In the genomic region with DNA sequence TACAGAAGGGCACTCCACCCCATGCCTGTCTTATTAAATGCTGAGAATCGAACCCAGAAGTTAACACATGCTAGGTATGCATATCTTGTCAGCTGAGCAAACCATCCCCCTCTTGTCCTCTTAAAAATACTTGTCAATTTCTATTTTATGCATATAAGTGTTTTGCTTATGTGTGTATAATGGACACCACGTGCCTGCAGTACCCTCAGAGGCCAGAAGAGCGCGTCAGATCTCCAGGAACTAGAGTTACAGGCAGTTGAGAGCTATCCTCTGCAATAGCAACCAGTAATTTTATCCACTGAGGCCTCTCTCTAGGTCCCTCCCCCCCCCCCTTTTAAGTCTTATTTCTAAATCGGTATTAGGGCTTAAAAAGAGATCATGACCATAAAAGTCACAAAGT, we compare ENCODE assay signal across 10 mouse cellular contexts. TPM values are rescaled to one million over a fixed set of nuclear protein-coding genes. Genes with fewer than 3 reads are reported as not detected.
DNase-seq lines count a peak whose midpoint lies in the region; ATAC-seq and TF ChIP-seq lines count a peak whose summit lies in the region.
"Had no signal": no experiment of that assay in that cellular context is flagged by ENCODE, and none has a peak within 500 bp of the region (broad histone marks: within the 10 kb centered on the region; RNA-seq: fewer than 3 reads in every experiment).

No protein-coding gene starts in this region.

- H3K27me3 ChIP-seq in midbrain, embryonic 11.5 days (ENCODE audit: control insufficient read depth, insufficient read depth, low read length) = no peaks in the 10 kb centered on the region
- no peaks in the 10 kb centered on the region for H3K27me3 ChIP-seq in midbrain, embryonic 16.5 days (ENCODE audit: control insufficient read depth, insufficient read depth, low read depth, low read length)
- H3K27me3 ChIP-seq in forebrain, embryonic 10.5 days (ENCODE audit: poor library complexity, severe bottlenecking) = no peaks in the 10 kb centered on the region
- H3K27me3 ChIP-seq: heart, embryonic 15.5 days had no signal

- H3K4me2 ChIP-seq in midbrain, embryonic 11.5 days = no peak overlapping the region
- H3K4me2 ChIP-seq in midbrain, embryonic 16.5 days (ENCODE audit: low read length) = no peak overlapping the region
- H3K4me2 ChIP-seq: heart, embryonic 15.5 days had no signal

- peak; percentile 27; the same call in 1 of the 2 replicates for TF ChIP-seq CTCF in gastrocnemius, adult 2 months (IDR thresholded peaks at IDR 0.05)
- TF ChIP-seq CTCF in bone marrow, adult 2 months (IDR thresholded peaks at IDR 0.05; ENCODE audit: control insufficient read depth, insufficient read depth, low read length) = 0 out of 2 replicates have a peak, but pooled peaks have one; percentile 41

- 75% methylated on average over 5 of the region's 5 CpGs for WGBS in midbrain, embryonic 11.5 days
- WGBS in midbrain, embryonic 16.5 days = 83% methylated on average over 5 of the region's 5 CpGs
- WGBS in bone marrow, adult 2 months = 76% methylated on average over 5 of the region's 5 CpGs
- WGBS in forebrain, embryonic 10.5 days = 78% methylated on average over 5 of the region's 5 CpGs

- no peaks in the 10 kb centered on the region for H3K36me3 ChIP-seq in midbrain, embryonic 11.5 days (ENCODE audit: control insufficient read depth, insufficient read depth, low read length)
- H3K36me3 ChIP-seq in midbrain, embryonic 16.5 days (ENCODE audit: control insufficient read depth, insufficient read depth, low read length) = no peaks in the 10 kb centered on the region
- H3K36me3 ChIP-seq in forebrain, embryonic 10.5 days (replicated peaks) = peaks cover 51% of the 10 kb centered on the region

- TF ChIP-seq POLR2A in bone marrow, adult 2 months (IDR thresholded peaks at IDR 0.05; ENCODE audit: borderline replicate concordance, control insufficient read depth, low read depth, low read length) = no peak

- no peak overlapping the region for H3K9ac ChIP-seq in midbrain, embryonic 11.5 days (ENCODE audit: low read length)
- no peak overlapping the region for H3K9ac ChIP-seq in midbrain, embryonic 16.5 days (ENCODE audit: low read depth, low read length)
- H3K9ac ChIP-seq: heart, embryonic 15.5 days had no signal

- H3K27ac ChIP-seq in gastrocnemius, adult 2 months = no peak overlapping the region
- no peak overlapping the region for H3K27ac ChIP-seq in midbrain, embryonic 11.5 days (ENCODE audit: low read depth, low read length)
- no peak overlapping the region for H3K27ac ChIP-seq in midbrain, embryonic 16.5 days (ENCODE audit: low read length)
- no peak overlapping the region for H3K27ac ChIP-seq in bone marrow, adult 2 months (ENCODE audit: control insufficient read depth, insufficient read depth, low read depth, low read length, poor library complexity)
- no peak overlapping the region for H3K27ac ChIP-seq in forebrain, embryonic 10.5 days
- H3K27ac ChIP-seq: heart, embryonic 15.5 days had no signal

- no peak for DNase-seq in gastrocnemius, adult 2 months
- no peak for DNase-seq in gastrocnemius, postnatal 36 days
- DNase-seq in midbrain, embryonic 11.5 days (ENCODE audit: low spot score, missing footprints) = peak; percentile 89
- DNase-seq in retina, embryonic 14.5 days (ENCODE audit: low spot score) = peak; percentile 58
- DNase-seq in forebrain, embryonic 10.5 days (ENCODE audit: extremely low spot score, low spot score) = no peak
- DNase-seq in right cerebral cortex, postnatal 25 days = no peak
- DNase-seq: layer of hippocampus, adult 9-11 months had no signal

- intact Hi-C loops in gastrocnemius, adult 2 months (cut with DNase I) = no loop called here
- intact Hi-C loops in gastrocnemius, postnatal 36 days (cut with DNase I) = no loop called here

- H3K4me1 ChIP-seq in midbrain, embryonic 11.5 days (ENCODE audit: control insufficient read depth, insufficient read depth, low read length) = no peaks in the 10 kb centered on the region
- 0 out of 2 replicates have a peak, but pooled peaks cover under 1% of the 10 kb centered on the region for H3K4me1 ChIP-seq in midbrain, embryonic 16.5 days (ENCODE audit: control insufficient read depth, insufficient read depth, low read length)
- H3K4me1 ChIP-seq in bone marrow, adult 2 months (ENCODE audit: control insufficient read depth, insufficient read depth, low read length) = no peaks in the 10 kb centered on the region
- H3K4me1 ChIP-seq in forebrain, embryonic 10.5 days = no peaks in the 10 kb centered on the region; the same call in 1 of the 2 replicates

- H3K9me3 ChIP-seq in midbrain, embryonic 11.5 days (ENCODE audit: control insufficient read depth, low read length) = no peaks in the 10 kb centered on the region
- no peaks in the 10 kb centered on the region for H3K9me3 ChIP-seq in midbrain, embryonic 16.5 days (replicated peaks; ENCODE audit: control insufficient read depth, low read length, poor library complexity, severe bottlenecking)
- no peaks in the 10 kb centered on the region for H3K9me3 ChIP-seq in forebrain, embryonic 10.5 days
- H3K9me3 ChIP-seq: heart, embryonic 15.5 days had no signal

- ATAC-seq in midbrain, embryonic 11.5 days (ENCODE audit: low FRiP score) = no peak
- ATAC-seq in midbrain, embryonic 16.5 days = no peak

- H3K4me3 ChIP-seq in gastrocnemius, adult 2 months = no peak overlapping the region
- no peak overlapping the region for H3K4me3 ChIP-seq in midbrain, embryonic 11.5 days (ENCODE audit: low read depth, low read length)
- no peak overlapping the region for H3K4me3 ChIP-seq in midbrain, embryonic 16.5 days (ENCODE audit: low read depth, low read length)
- no peak overlapping the region for H3K4me3 ChIP-seq in bone marrow, adult 2 months (replicated peaks; ENCODE audit: control insufficient read depth, low read depth, low read length)
- H3K4me3 ChIP-seq in forebrain, embryonic 10.5 days = no peak overlapping the region
- H3K4me3 ChIP-seq: heart, embryonic 15.5 days had no signal

RNA-seq across cellular contexts. Expression of a gene that starts 23.4 kb away (rescaled TPM):
- 1 to 10 TPM; 5.5 to 7.0 TPM for total RNA-seq in gastrocnemius, adult 2 months (2021)
- total RNA-seq in gastrocnemius, postnatal 36 days (2021) = 1 to 10 TPM; 5.5 to 7.4 TPM
- polyA plus RNA-seq in midbrain, embryonic 11.5 days (2014; fragmentation: Nextera tagmentation; extraction: Ambion mirVana) = 10.8 and 12.2 TPM in 2 replicates
- 8.0 and 9.3 TPM in 2 replicates for polyA plus RNA-seq in midbrain, embryonic 16.5 days (2015; fragmentation: Nextera tagmentation; extraction: Ambion mirVana)
- 2.4 and 4.2 TPM in 2 replicates for polyA plus RNA-seq in bone marrow, adult 2 months (2011; ENCODE audit: insufficient read depth, insufficient read length, low replicate concordance, missing spikeins)
- polyA plus RNA-seq in forebrain, embryonic 10.5 days (2016; fragmentation: Nextera tagmentation; extraction: Ambion mirVana) = 11.0 and 11.3 TPM in 2 replicates

Comparison
In these comparisons a context has a peak if more than half of its experiments do, and no peak if none do; other contexts are left out.
1. DNase-seq: peak in midbrain, embryonic 11.5 days (single experiment) and retina, embryonic 14.5 days (single experiment); none in gastrocnemius, adult 2 months (single experiment), gastrocnemius, postnatal 36 days (0 of 2), forebrain, embryonic 10.5 days (single experiment) and right cerebral cortex, postnatal 25 days (single experiment).